Mouse (Mus musculus): ENCODE measurements at regions not wholly inside any gene's neighbourhood (a gene's known extent, or its start where the extent isn't known, plus 50 kb on each side); places are given as distances from the start of the nearest gene placed in this dataset.

DNA sequence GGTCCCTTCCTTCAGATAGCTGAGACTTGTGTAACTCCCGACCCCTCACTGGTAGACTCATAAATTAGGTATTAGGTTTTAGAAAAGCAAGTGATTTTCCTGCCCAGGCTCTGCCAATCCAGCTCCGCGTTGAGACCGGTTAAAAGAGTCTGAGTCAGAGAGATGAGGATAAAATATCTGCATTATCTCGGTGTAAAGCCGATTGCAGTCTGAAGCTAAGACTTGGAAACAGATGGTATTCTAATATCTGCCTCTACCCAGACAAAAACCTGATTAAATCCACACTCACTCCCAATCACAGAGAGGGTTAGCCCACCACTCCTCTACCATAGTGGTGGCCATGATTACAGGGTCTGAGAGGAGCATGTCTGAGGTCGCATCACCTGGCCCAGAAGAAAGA, 276.1 kb upstream of the Jarid2 start:
- TF ChIP-seq CTCF (IDR thresholded peaks at IDR 0.05; ENCODE audit: control insufficient read depth, insufficient read depth, low read length) (no peak), POLR2A (IDR thresholded peaks at IDR 0.05; ENCODE audit: borderline replicate concordance, control insufficient read depth, low read depth, low read length) (no peak)

All from bone marrow, adult 2 months (tissue).